Mouse (Mus musculus) c-Kit-positive CD71-positive TER-119-positive erythroid progenitor cells, embryonic 14.5 days (primary cell): Measurements from ENCODE around the gene Bscl2.
A peak's percentile ranks its signal among the peaks of the same experiment; 100 is the strongest.
"Not testable (repeated sequence)": the region's sequence is repeated elsewhere in the genome, so short reads cannot be mapped to it uniquely, and the experiment has no call there.

Source experiments
- DNase-seq: peaks from one replicate; pipeline ENCODE4 v3.0.0-alpha.2; 2013; ENCODE audit warnings: low spot score

Gene Bscl2

GRCm38 (mm10) chr19:8831262-8831661 lies 6.0 kb upstream of the Bscl2 start:
- no peak for DNase-seq

GRCm38 (mm10) chr19:8832971-8833370 lies 4.3 kb upstream of the Bscl2 start:
- DNase-seq = no peak

DNA sequence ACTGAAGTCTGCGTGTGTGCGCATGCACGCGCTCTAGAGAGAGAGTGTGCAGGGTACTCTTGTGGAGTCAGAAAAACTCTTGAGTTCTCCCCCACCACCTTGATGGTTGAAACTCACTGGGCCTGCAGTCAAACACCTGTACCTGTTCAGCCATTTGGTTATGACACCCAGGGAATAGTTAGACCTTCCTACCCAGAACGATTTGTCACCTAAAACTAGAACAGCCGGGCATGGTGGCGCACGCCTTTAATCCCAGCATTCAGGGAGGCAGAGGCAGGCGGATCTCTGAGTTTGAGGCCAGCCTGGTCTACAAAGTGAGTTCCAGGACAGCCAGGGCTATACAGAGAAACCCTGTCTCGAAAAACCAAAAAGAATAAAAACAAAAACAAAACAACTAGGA lies 940 bp upstream of the Bscl2 start:
- DNase-seq = not testable (repeated sequence)

- DNase-seq = peak; percentile 24
Observed at GRCm38 (mm10) chr19:8838041-8838730, 919 bp downstream of the Bscl2 start.

- DNase-seq = no peak
Observed at GRCm38 (mm10) chr19:8839103-8839907, 2.0 kb downstream of the Bscl2 start, which contains the start of gene Gng3. Gene Gng3 (minus strand): TSS chr19:8839194.

GRCm38 (mm10) chr19:8839908-8840791 lies 2.9 kb downstream of the Bscl2 start:
- DNase-seq = peak; percentile 71

DNA sequence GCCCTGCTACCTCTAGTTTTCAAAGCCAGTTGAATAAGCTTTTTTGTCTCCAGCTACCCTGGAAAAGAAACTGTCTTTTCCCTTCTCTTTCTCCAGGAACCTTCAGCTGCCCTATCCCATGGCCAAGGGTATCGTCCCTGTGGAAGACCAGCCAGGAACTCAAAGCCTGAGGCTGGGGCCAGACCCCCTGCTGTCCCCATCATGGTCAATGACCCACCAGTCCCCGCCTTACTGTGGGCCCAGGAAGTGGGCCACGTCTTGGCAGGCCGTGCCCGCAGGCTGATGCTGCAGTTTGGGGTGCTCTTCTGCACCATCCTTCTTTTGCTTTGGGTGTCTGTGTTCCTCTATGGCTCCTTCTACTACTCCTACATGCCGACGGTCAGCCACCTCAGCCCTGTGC lies 3.7 kb downstream of the Bscl2 start:
- no peak for DNase-seq

- no peak for DNase-seq
Observed at GRCm38 (mm10) chr19:8842961-8843360, 5.7 kb downstream of the Bscl2 start.

GRCm38 (mm10) chr19:8844371-8845129 lies 7.3 kb downstream of the Bscl2 start:
- DNase-seq = peak; percentile 74

GRCm38 (mm10) chr19:8848356-8848755 lies 11.1 kb downstream of the Bscl2 start:
- DNase-seq = no peak

DNA sequence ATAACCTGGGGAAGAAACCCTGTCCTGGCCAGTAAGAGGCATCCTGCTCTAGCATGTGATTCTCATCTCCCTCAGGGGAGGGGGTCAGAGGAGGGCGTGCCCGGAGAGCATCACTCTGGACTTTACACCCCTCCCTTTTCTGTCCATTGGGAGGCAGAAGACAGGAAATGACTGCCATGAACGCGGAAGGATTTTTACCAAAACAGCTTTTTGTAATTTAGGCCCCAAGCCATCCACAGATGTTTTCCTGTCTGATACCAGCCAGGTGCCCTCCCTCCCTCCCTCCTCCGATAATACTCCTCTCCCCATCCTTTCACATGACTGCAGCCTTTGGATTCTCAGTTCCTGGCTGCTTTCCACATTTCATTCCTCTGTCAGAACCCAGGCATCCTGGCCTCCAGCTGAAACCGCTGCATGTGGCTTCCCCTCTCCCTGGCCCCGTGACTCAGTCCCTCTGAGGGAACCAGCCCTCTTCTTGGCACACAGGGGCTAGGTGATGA lies 13.2 kb downstream of the Bscl2 start, which contains the start of gene Lrrn4cl:
Lrrn4cl (plus strand) TSS at position 367 of the 500 bp plus-strand sequence.
- DNase-seq = no peak

GRCm38 (mm10) chr19:8851639-8852038 lies 14.4 kb downstream of the Bscl2 start:
- DNase-seq = no peak

- no peak for DNase-seq
Observed at GRCm38 (mm10) chr19:8852236-8852928, 15.1 kb downstream of the Bscl2 start.

DNA sequence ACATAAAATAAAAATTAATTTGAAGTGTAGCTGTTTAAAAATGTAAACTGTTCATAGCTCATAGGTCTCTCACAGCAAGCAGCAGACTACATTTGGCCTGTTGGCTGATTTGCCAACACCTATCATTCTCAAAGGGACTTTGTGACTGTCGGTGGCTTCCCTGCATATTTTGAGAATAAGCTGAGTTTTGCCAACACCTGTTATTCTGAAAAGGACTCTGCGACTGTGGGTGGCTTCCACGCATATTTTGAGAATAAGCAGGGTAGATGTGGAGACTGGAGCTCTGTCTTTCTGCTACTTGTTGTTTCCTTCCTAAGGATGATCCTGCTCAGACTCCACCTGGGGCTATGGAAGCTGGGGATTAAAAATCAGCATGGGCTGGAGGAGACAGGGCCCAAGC lies 15.8 kb downstream of the Bscl2 start:
- DNase-seq = no peak

DNA sequence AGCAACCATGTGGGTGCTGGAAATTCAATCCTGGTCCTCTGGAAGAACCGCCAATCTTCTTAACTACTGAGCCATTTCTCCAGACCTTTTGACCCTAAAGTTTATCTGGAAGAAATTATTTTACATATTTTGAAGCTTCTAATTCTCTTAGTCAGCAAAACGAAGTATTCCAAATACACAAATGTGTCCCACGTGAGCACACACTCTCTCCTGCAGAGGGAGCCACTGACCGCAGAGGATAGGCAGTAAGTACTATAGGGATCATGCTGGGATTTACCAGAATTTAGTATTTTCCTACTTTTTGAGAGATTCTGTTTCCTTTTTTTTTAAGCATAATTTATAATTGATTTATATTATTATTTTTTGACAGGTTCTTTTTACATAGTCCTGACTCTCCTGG lies 20.4 kb downstream of the Bscl2 start:
- DNase-seq = peak; percentile 60

DNA sequence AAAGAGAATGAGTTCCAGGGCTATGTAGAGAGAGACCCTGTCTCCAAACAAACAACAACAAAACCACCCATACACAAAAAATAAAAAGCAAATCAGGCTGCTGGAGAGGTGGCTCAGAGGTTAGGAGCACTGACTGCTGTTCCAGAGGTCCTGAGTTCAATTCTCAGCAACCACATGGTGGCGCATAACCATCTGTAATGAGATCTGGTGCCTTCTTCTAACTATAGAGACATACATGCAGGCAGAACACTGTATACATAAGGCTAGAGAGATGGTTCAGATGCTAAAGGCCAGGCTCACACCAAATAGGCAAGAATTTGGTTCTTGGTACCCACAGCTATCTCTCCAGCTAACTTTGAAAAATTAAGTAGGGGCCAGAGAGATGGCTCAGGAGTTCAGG lies 21.8 kb downstream of the Bscl2 start:
- no peak for DNase-seq

DNA sequence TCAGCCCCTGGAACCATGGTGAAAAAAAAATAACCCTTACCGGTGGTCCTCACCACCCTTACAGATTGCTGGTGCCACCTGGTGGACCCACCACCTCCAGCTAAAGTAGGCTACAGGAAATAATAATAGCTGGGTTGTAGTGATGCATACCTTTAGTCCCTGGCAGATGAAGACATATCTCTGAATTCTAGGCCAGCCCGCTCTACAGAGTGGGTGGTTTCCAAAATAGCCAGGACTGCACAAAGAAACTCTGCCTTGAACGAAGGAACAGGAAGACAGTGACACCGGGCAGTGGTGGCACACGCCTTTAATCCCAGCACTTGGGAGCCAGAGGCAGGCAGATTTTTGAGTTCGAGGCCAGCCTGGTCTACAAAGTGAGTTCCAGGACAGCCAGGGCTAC lies 27.0 kb downstream of the Bscl2 start:
- DNase-seq = no peak

DNA sequence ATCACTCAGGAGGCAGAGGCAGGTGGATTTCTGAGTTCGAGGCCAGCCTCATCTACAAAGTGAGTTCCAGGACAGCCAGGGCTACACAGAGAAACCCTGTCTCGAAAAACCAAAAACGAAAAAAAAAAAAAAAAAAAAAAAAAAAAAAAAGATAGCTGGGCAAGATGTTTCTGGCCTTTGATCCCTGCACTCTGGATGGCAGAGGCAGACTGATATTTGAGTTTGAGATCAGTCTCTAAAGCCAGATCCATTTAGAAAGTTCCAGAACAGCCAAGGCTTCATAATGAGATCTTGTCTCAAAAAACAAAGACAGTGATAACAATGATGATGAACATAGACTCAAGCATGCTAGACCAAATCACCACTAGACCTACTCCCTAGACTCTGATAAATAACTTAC lies 33.1 kb downstream of the Bscl2 start:
- not testable (repeated sequence) for DNase-seq

DNA sequence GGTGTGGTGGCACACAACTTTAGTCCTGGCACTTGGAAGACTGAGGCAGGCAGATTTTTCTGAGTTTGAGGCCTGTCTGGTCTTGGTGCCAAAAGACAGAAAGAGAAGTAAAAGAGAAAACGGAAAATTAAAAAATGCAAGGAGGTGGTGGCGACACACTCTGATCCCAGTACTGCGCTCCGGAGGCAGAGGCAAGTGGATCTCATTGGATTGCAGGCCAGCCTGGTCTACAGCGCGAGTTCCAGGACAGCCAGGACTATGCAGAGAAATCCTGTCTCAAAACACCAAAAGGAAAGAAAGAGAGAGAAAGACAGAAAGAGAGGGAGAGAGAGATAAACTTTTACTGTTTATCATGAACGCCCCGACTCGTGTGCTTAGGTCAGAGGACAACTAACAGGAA lies 33.6 kb downstream of the Bscl2 start:
- DNase-seq = no peak

- peak; percentile 96 for DNase-seq
Observed at GRCm38 (mm10) chr19:8871267-8872186, 34.3 kb downstream of the Bscl2 start, which contains the start of gene Ubxn1. Gene Ubxn1 (plus strand): TSS chr19:8871496.
